Mouse (Mus musculus) kidney, postnatal 0 days (tissue): ENCODE measurements around the gene Wwp2. TPM values are rescaled to one million over a fixed set of nuclear protein-coding genes. Genes with fewer than 3 reads are reported as not detected.

Experiments
- ATAC-seq: fragments of 200-750 bp; cut with Nextera tagmentation; replicated peaks from 2 replicates; pipeline ENCODE4 v1.8.0; 2017; ENCODE audit warnings: low read depth, moderate number of reproducible peaks, moderate TSS enrichment, moderate library complexity; ENCODE audit not compliant: low FRiP score
- DNase-seq: peaks from one replicate; pipeline ENCODE4 v3.0.0-alpha.2; 2016; ENCODE audit warnings: low spot score
- H3K27ac ChIP-seq: fragments of 300-500 bp; sonication (generic); 2 replicates; pipeline ENCODE4 v1.5.1; 2014; ENCODE audit warnings: mild to moderate bottlenecking
- H3K27me3 ChIP-seq: fragments of 300-500 bp; sonication (generic); 2 replicates; pipeline ENCODE4 v1.6.1; 2014; ENCODE audit warnings: low read length, mixed read lengths; ENCODE audit not compliant: insufficient read depth
- H3K36me3 ChIP-seq: fragments of 300-500 bp; sonication (generic); 2 replicates; pipeline ENCODE4 v1.6.1; 2014; ENCODE audit warnings: low read length, mixed read lengths; ENCODE audit not compliant: insufficient read depth
- H3K4me1 ChIP-seq: fragments of 300-500 bp; sonication (generic); replicated peaks from 2 replicates; pipeline ENCODE4 v1.6.1; 2014; ENCODE audit warnings: antibody characterized with exemption, low read length, mixed read lengths; ENCODE audit not compliant: insufficient read depth
- H3K4me2 ChIP-seq: fragments of 300-500 bp; sonication (generic); 2 replicates; pipeline ENCODE4 v1.6.1; 2014; ENCODE audit warnings: mild to moderate bottlenecking, low read length, moderate library complexity, mixed read lengths
- H3K4me3 ChIP-seq: fragments of 300-500 bp; sonication (generic); replicated peaks from 2 replicates; pipeline ENCODE4 v1.5.1; 2014; ENCODE audit warnings: low read depth, low read length
- H3K9ac ChIP-seq: fragments of 300-500 bp; sonication (generic); 2 replicates; pipeline ENCODE4 v1.6.1; 2014; ENCODE audit warnings: low read depth, low read length
- H3K9me3 ChIP-seq: fragments of 300-500 bp; sonication (generic); replicated peaks from 2 replicates; pipeline ENCODE4 v1.6.1; 2016; ENCODE audit warnings: low read length, inconsistent platforms, mixed read lengths
- CTCF ChIP-seq: IDR thresholded peaks from 2 replicates; pipeline ENCODE4 v1.5.1; 2016; ENCODE audit warnings: antibody characterized with exemption, low read depth, mild to moderate bottlenecking, moderate library complexity
- WGBS: fragments of 180-500 bp; shearing (Covaris S2); extraction: QIAGEN DNeasy Blood & Tissue Kit; methylation state at CpG from one replicate; pipeline ENCODE4 v1.1.7; 2014; 5-methylcytosine and 5-hydroxymethylcytosine counted together
- polyA plus RNA-seq: library from polyadenylated mRNA; unstranded; fragments of >200 nt; fragmentation: Nextera tagmentation; extraction: Ambion mirVana; gene quantifications from 2 replicates; pipeline ENCODE4 v1.2.1, GENCODE M21; 2015

Wwp2 gene
- polyA plus RNA-seq, 1 experiment from 2014 or later = 38.9 TPM

DNA sequence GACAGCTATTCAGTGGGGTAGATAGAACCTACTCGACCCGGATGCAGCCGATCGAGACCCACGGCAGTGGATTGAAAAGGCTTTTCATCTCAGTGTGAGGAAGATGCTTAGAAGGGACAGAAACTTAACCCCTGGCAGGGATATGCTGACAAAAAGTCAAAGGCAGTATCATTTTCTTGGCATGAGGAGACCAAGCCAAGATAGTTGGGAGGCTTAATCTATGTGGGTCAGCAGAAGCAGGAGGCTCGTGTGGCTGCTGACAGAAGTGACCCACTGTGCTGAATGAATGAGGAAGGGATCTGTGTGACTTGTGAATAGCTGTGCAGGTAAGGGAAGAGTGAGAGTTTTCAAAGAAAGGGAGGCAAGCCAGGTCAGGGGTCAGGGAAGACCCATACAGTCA, 92.6 kb downstream of the Wwp2 start:
- Histone ChIP-seq H3K4me3 (no peak overlapping the region), H3K4me2 (no peak overlapping the region), H3K36me3 (no peaks in the 10 kb centered on the region), H3K27ac (no peak overlapping the region), H3K4me1 (no peaks in the 10 kb centered on the region), H3K9ac (no peak overlapping the region), H3K27me3 (no peaks in the 10 kb centered on the region), H3K9me3 (no peaks in the 10 kb centered on the region)
- 52% methylated on average over 6 of the region's 6 CpGs for WGBS
- TF ChIP-seq CTCF = no peak
- DNase-seq (no peak), ATAC-seq (no peak)

DNA sequence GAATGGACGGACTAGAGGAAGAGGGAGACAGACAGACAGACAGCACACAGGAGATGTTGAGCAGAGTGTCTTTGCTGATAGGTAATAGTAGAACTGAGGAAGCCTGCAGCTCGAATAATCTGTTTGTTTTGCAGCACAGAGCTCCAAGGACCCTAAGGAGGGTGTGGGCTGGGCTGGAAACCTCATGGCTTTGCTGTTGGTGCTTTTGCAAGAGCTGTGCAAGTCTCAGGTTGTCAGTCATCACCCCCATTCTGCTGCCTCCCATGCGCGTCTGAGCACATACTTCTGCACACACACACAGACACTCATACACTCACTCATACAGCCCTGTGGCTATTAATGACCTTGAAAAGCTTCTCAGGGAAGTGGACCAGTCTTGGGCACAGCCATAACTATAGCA, 101.3 kb downstream of the Wwp2 start:
- no peak for DNase-seq
- Histone ChIP-seq H3K4me1 (no peaks in the 10 kb centered on the region), H3K4me3 (no peak overlapping the region), H3K36me3 (0 out of 2 replicates have a peak, but pooled peaks cover 4% of the 10 kb centered on the region), H3K27ac (no peak overlapping the region), H3K9me3 (no peaks in the 10 kb centered on the region), H3K4me2 (no peak overlapping the region), H3K9ac (no peak overlapping the region), H3K27me3 (no peaks in the 10 kb centered on the region)
- 64% methylated on average over 4 of the region's 4 CpGs for WGBS
- no peak for TF ChIP-seq CTCF
- ATAC-seq = no peak

DNA sequence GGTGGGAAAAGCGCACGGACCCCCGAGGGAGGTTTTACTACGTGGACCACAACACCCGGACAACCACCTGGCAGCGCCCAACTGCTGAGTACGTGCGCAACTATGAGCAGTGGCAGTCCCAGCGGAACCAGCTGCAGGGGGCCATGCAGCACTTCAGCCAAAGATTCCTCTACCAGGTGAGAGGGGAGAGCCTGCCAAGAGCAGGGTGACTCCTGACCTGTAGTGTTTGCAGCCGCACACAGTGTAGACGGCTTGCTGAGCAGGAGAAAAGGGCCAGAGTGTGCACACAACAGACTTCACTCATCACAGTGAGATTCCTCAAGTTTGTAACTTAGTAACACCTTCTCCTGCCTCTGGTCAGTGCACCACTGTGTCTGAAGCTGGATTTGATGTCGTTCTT, 104.5 kb downstream of the Wwp2 start:
- no peak for ATAC-seq
- WGBS = 84% methylated on average over 12 of the region's 12 CpGs
- no peaks in the 10 kb centered on the region for H3K36me3 ChIP-seq
- H3K27me3 ChIP-seq = no peaks in the 10 kb centered on the region
- DNase-seq = no peak
- no peak overlapping the region for H3K9ac ChIP-seq
- no peak overlapping the region for H3K4me3 ChIP-seq
- H3K27ac ChIP-seq = no peak overlapping the region
- TF ChIP-seq CTCF = no peak
- H3K4me2 ChIP-seq = no peak overlapping the region
- no peaks in the 10 kb centered on the region for H3K9me3 ChIP-seq
- 0 out of 2 replicates have a peak, but pooled peaks cover 5% of the 10 kb centered on the region for H3K4me1 ChIP-seq

DNA sequence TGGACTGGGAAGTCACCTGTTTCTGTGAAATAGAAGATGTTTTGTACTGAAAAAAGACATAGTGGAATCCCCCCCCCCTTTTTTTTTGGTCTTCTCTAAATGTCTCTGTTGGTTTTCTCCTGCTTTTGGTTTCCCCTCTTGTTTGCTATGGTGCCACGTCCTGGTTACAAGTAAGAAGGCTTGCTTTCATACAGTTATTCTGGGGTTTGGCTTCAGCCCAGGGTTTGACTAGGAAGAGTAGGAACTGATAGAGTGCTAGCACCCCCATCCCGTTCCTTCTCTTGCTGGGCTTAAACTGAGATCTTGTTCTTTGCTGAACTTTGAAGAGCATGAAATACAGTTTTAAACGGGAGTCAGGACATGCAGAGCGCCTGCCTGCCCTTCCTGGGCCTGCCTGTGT, 105.2 kb downstream of the Wwp2 start:
- ATAC-seq (no peak), DNase-seq (no peak)
- Histone ChIP-seq H3K27me3 (no peaks in the 10 kb centered on the region), H3K9me3 (no peaks in the 10 kb centered on the region), H3K4me1 (0 out of 2 replicates have a peak, but pooled peaks cover 5% of the 10 kb centered on the region), H3K9ac (no peak overlapping the region), H3K36me3 (no peaks in the 10 kb centered on the region), H3K4me2 (no peak overlapping the region), H3K4me3 (no peak overlapping the region), H3K27ac (no peak overlapping the region)
- WGBS = 82% methylated on average over 4 of the region's 4 CpGs
- no peak for TF ChIP-seq CTCF

DNA sequence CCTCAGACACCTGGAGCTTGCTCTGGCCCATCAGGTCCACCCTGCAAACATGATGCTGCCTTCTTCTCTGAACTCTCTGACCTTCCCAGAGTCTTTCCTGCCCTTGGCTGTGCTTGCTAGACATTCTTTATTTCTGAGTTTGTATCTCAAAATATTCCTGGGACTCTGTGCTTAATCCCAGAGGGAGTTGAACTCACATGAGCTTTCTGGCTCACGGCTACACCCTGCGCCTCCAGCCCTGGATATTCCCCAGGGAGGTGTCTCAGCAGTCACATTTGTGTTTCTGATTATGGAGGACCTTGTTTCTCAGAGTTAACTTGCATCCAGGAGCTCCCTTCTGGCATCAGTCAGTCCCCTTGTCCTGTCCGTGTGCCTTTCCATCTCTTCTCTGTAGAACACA, 106.0 kb downstream of the Wwp2 start:
- WGBS = 74% methylated on average over 3 of the region's 3 CpGs
- no peak overlapping the region for H3K27ac ChIP-seq

DNA sequence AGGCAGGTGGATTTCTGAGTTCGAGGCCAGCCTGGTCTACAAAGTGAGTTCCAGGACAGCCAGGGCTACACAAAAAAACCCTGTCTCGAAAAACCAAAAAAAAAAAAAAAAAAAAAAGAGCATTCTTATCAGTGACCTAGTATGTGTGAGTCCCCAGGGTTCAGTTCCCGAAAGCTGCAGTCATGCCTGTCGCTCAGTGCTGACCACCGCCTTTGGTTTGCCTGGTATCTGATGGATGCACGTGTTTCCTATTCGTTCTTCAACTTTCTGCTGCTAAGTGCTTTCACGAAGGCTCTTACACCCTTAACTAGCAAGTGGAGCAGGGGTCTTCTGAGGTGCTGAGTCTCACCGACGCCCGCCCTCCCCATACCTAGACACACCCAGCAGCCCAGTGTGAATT, 107.5 kb downstream of the Wwp2 start:
- H3K27ac ChIP-seq = no peak overlapping the region
- no peak for TF ChIP-seq CTCF
- WGBS = 91% methylated on average over 10 of the region's 11 CpGs
- H3K36me3 ChIP-seq = 0 out of 2 replicates have a peak, but pooled peaks cover under 1% of the 10 kb centered on the region
- H3K4me2 ChIP-seq = no peak overlapping the region
- no peaks in the 10 kb centered on the region for H3K9me3 ChIP-seq
- no peak for ATAC-seq
- H3K4me3 ChIP-seq = no peak overlapping the region
- no peak overlapping the region for H3K9ac ChIP-seq
- no peak for DNase-seq
- 0 out of 2 replicates have a peak, but pooled peaks cover 5% of the 10 kb centered on the region for H3K4me1 ChIP-seq
- no peaks in the 10 kb centered on the region for H3K27me3 ChIP-seq

More for the DNA sequence above, 106.0 kb downstream of the Wwp2 start:
- no peak overlapping the region for H3K4me3 ChIP-seq
- H3K9me3 ChIP-seq = no peaks in the 10 kb centered on the region
- no peaks in the 10 kb centered on the region for H3K36me3 ChIP-seq
- DNase-seq (no peak), ATAC-seq (no peak)
- H3K4me2 ChIP-seq = no peak overlapping the region
- 0 out of 2 replicates have a peak, but pooled peaks cover 5% of the 10 kb centered on the region for H3K4me1 ChIP-seq
- H3K27me3 ChIP-seq = no peaks in the 10 kb centered on the region
- H3K9ac ChIP-seq = no peak overlapping the region
- no peak for TF ChIP-seq CTCF

DNA sequence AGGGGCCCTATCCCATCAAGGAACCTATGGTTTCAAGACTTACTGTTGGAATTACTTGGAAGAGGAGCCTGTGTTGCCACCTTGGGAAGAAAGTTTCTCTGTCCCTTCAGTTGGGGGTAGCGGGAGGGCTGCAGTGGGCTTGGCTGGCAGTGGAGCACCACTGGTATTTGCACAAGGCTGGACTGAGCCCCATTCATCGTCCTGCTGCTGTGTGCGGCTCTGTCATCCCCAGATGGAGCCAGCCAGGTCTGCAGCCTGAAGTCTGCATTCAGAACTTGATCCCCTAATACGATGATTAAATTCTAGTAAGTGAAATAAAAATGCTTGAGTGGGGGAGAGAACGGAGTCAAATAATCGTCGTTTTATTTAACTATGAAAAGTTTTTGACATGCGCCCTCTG, 108.0 kb downstream of the Wwp2 start:
- Histone ChIP-seq H3K27me3 (no peaks in the 10 kb centered on the region), H3K36me3 (0 out of 2 replicates have a peak, but pooled peaks cover 5% of the 10 kb centered on the region), H3K4me3 (no peak overlapping the region), H3K27ac (no peak overlapping the region), H3K9me3 (no peaks in the 10 kb centered on the region), H3K9ac (no peak overlapping the region), H3K4me1 (0 out of 2 replicates have a peak, but pooled peaks cover 5% of the 10 kb centered on the region), H3K4me2 (no peak overlapping the region)
- DNase-seq (no peak), ATAC-seq (no peak)
- WGBS = 61% methylated on average over 8 of the region's 8 CpGs
- TF ChIP-seq CTCF = no peak
